Mouse (Mus musculus): ENCODE results near the gene Lyg1.

DNA sequence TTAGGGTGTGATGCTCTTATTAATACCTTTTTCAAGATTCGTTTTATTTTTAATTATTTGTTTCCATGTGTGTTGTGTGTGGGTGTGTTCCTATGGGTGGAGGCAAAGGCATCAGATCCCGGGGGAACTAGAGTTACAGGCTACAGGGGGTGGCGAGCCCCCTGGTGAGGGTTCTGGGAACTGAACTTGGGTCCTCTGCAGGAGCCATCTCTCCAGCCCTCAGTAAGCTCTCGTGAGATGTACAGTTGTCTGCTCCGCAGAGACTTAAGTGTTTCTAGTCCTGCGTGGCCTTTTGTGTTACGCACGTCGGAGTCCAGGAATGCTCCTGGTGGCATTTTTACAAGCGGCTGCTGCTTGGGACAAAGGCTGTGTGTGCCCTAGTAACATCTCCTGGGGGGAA, 8.0 kb upstream of the Lyg1 start:
- TF ChIP-seq GATA1 (IDR thresholded peaks at IDR 0.05; ENCODE audit: borderline replicate concordance, low read length) = no peak
- no peak for TF ChIP-seq FLI1 (IDR thresholded peaks at IDR 0.05; ENCODE audit: low read length)
